Mouse (Mus musculus): ENCODE results near the gene Ssr1.

The Ssr1 gene

GRCm38 (mm10) chr13:37980346-37980745 lies 13.7 kb downstream of the Ssr1 start:
- DNase-seq (ENCODE audit: low spot score in 2 of 2): no peak

DNA sequence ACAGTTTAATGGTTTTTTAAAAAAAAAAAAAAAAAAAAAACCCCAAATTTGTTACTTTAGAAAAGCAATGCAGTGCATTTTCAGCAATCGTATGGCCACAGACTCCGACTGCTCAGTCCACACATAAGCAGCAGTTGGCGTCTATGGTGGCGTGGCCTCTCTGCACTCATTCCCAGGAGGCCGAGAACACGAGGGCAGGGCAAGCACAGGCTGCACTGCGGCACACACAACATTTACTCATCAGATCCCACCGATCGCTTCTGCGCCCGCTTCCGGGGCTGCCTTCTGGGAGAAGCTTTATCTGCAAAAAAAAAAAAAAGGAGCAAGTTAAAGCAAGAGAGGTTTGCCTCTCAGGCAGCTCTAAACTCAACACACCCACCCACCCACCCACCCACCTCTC lies 14.5 kb downstream of the Ssr1 start:
- no peak for DNase-seq (ENCODE audit: low spot score in 2 of 2)

GRCm38 (mm10) chr13:37974731-37975130 lies 19.3 kb downstream of the Ssr1 start:
- DNase-seq (ENCODE audit: low spot score in 2 of 2): no peak

DNA sequence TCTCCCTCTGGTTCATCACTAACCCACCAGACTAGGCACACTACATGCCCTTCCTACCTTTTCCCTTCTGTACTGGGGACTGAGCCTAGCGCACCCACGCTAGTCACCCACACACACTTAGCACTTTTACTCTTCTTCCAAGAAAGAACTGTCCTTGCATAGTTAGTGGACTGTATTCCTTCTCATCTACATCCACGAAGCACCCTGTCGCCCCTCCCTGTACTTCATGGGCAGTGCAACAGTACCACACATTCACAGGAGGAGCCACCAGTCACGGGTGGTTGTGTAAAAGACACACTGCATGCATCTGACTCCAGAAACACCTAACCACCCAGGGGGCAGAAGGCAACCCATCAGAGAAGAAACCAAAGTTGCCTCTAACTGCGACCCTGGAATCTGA lies 20.0 kb downstream of the Ssr1 start:
- no peak for DNase-seq (ENCODE audit: low spot score in 2 of 2)

DNA sequence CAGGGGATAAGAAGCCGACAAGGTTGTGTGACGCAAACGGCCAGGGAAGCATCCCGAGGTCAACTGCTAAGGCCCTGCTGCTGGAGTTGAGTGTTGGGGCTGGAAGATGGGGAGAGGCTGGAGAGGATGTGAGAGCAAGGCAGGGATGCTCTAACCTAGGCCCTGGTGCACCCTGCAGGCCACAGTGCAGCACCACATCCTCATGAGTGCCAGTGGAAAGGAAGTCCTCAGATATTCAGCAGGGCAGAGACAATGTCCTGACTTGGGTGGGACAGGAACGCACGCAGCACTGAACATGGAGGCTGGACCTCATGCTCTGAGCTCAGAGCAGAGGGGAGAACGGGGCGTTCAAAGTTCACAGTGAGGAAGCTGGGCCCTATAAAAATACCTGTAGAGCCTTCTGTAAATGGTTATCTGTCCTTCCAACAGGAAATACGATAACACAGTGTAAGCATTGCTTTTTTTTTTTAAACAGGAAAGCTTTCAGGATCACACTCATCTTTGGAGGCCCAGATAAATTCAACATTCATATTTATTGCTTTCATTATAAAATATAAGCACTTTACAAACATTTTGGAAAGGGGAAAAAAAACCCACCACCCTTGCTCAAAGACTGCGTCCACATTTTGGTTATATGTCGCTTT lies 23.0 kb downstream of the Ssr1 start:
- DNase-seq (ENCODE audit: low spot score in 2 of 2): no peak

GRCm38 (mm10) chr13:37969988-37970387 lies 24.0 kb downstream of the Ssr1 start:
- no peak for DNase-seq (ENCODE audit: low spot score in 2 of 2)

GRCm38 (mm10) chr13:37969337-37969736 lies 24.7 kb downstream of the Ssr1 start:
- peak; percentile 86 to 93 for DNase-seq (ENCODE audit: low spot score in 2 of 2)

DNA sequence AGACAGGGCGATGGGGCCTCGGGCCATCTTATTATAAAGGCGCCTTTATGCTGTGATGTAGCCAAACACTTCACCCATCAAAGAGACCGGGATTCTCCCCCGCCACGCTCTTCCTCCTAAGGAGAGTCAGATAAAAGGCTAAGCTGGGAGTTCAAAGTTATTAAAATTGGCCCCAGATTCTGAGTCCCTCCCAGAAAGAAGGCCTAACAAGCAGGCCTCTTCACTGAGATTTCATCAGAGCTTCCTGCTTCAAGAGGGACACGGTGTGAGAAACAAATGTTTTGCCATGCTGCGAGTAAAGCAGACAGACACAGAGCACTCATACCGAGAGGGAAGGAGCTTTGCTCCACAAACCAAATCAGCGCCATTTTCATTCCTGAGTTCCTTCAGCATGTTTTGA lies 26.5 kb downstream of the Ssr1 start:
- no peak for DNase-seq (ENCODE audit: low spot score in 2 of 2)

DNA sequence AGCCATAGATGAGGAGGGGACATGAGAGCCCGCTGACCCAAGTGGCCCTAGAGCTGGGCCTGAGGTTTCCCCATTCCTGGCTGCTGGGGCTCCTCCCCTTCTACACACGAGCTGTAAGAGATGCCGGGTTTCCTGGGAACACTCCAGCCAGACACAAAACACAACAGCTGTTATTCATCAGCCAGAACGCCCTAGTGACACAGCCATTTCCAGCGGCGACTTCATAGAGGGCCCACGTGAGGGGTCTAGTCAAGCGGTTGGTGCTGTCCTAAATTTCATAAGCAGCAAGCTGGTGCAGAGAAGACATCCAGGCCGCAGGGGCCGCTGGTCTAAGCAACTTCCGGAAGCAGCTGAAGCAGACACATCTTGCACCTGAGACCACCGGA lies 27.0 kb downstream of the Ssr1 start:
- no peak for DNase-seq (ENCODE audit: low spot score in 2 of 2)

GRCm38 (mm10) chr13:37966256-37967051 lies 27.6 kb downstream of the Ssr1 start:
- no peak for DNase-seq (ENCODE audit: low spot score in 2 of 2)

- no peak for DNase-seq (ENCODE audit: low spot score in 2 of 2)
Measured at GRCm38 (mm10) chr13:37965126-37965914, 28.7 kb downstream of the Ssr1 start.

DNA sequence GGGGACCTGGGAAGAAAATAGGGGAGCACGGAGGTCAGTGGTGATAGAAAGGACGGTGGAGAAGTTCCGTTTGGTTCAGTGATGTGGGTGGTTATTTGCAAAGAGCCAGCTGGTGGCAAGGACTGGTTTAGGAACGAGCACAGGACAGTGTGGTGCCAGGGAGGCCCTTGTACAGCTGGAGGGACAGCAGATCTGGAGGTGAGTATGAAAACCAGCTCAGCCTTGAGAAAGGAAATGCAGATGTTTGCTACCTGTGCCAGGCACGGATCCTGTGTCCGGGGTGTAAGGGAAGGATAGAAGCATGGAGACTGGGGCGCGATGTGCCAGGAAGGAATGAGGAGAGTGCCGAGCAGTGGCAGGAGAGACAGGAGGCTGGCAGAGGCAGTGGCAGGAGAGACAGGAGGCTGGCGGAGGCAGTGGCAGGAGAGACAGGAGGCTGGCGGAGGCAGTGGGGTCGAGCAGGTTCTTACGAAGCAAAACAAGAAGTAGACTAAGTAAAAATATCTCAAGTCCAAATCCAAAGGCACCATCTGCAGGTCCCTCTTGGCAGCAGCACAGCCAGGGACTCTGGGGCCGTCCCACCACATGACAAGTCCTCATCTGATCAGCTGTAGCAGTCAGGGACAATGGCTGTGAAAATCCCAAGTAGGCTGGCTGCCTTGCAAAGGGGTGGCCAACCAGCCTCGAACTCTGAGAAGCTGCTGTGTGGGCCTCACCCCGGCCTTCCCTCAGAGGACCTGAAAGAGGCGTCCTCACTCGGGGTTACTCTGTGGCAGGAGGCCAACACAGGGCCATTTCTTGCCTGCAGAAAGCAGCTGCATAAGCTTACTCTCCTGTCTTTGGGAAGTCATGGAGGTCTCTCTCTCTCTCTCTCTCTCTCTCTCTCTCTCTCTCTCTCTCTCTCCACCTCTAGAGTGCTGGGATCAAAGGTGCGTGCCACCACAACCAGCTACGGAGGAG lies 29.6 kb downstream of the Ssr1 start:
- DNase-seq (ENCODE audit: low spot score in 2 of 2): no peak

- DNase-seq (ENCODE audit: low spot score in 2 of 2): peak in 1 of 2 experiments; percentile 78
Measured at GRCm38 (mm10) chr13:37963354-37964007, 30.5 kb downstream of the Ssr1 start.

- no peak for DNase-seq (ENCODE audit: low spot score in 2 of 2)
Measured at GRCm38 (mm10) chr13:37962541-37962940, 31.5 kb downstream of the Ssr1 start.

DNA sequence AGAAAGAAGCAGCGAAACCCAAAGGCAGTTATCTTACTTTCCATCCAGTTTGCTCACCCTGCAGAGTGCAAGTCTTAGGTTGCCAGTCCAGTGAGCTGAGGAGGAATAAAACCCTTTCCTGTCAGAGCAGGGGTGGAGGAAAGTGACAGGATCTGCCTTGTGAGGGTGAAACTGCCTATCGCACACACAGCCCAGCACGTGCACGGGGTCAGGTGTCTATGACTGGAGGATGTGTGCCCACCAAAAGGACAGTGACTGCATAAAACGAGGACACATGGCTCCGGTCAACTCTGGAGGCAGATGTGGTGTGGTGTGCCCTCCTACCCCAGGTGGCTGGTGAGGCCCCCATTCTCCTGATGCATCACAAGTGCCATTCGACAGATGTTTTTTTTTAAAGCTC lies 34.1 kb downstream of the Ssr1 start:
- no peak for DNase-seq (ENCODE audit: low spot score in 2 of 2)

GRCm38 (mm10) chr13:37959239-37959907 lies 34.6 kb downstream of the Ssr1 start:
- DNase-seq (ENCODE audit: low spot score in 2 of 2): no peak

- DNase-seq (ENCODE audit: low spot score in 2 of 2): no peak
Measured at GRCm38 (mm10) chr13:37958498-37959238, 35.3 kb downstream of the Ssr1 start.

DNA sequence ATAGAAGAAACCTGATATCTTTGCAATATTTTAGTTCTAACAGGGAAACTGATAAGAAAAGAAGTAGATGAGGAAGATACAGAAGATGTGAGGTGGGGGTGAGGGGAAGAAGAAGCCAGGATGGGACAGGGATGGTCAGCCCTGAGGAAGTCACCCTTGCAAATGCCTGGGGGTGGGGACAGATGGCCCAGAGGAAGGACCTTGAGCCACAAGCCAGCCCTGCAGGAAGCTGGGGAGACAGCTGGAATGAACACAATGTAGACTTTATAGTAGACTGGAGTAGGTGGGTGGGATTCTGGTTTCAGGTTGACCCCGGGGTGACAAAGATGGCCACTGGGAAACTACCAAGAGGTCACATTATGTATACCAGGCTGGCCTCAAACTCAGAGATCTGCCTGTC lies 39.7 kb downstream of the Ssr1 start:
- DNase-seq (ENCODE audit: low spot score in 2 of 2): no peak

- DNase-seq (ENCODE audit: low spot score in 2 of 2): no peak
Measured at GRCm38 (mm10) chr13:37952981-37953380, 41.0 kb downstream of the Ssr1 start.

GRCm38 (mm10) chr13:37946734-37947133 lies 47.3 kb downstream of the Ssr1 start:
- peak; percentile 79 to 85 for DNase-seq (ENCODE audit: low spot score in 2 of 2)

All from cerebellum, postnatal 4 days (tissue).